Mouse (Mus musculus) CH12.LX (cell line): ENCODE measurements around the gene Proser3. TPM values are rescaled to one million over a fixed set of nuclear protein-coding genes. Genes with fewer than 3 reads are reported as not detected.
A peak's percentile ranks its signal among the peaks of the same experiment; 100 is the strongest.

Source experiments
- DNase-seq: peaks from one replicate; pipeline ENCODE4 v3.0.0-alpha.2; 2013; ENCODE audit errors: extremely low read depth
- H3K27ac ChIP-seq: 2 replicates; pipeline ENCODE4 v1.5.1; 2012; ENCODE audit warnings: low read depth, mild to moderate bottlenecking, control low read depth, moderate library complexity; ENCODE audit not compliant: insufficient read depth
- H3K27me3 ChIP-seq: replicated peaks from 2 replicates; pipeline ENCODE3; 2012; ENCODE audit warnings: inconsistent platforms
- H3K36me3 ChIP-seq, 2 experiments: replicated peaks in 1 of 2; 2 replicates each; pipeline versions ENCODE3 to v1.6.1; 2012; ENCODE audit warnings: inconsistent platforms in 1 of 2, low read length in 1 of 2, mild to moderate bottlenecking in 1 of 2, mixed read lengths in 1 of 2, moderate library complexity in 1 of 2; ENCODE audit not compliant: control insufficient read depth in 1 of 2, insufficient read depth in 1 of 2
- H3K4me1 ChIP-seq, 2 experiments: 2 replicates each; pipeline ENCODE4 v1.6.1; 2012; ENCODE audit warnings: inconsistent platforms in 1 of 2, moderate library complexity in 1 of 2; ENCODE audit not compliant: insufficient read depth in 2 of 2, control insufficient read depth in 1 of 2
- H3K4me2 ChIP-seq: 2 replicates; pipeline ENCODE4 v1.6.1; 2012; ENCODE audit warnings: low read depth, mild to moderate bottlenecking, control low read depth; ENCODE audit not compliant: poor library complexity, insufficient read depth, severe bottlenecking
- H3K4me3 ChIP-seq, 3 experiments: fragments of 150-350 bp in 1 of 3; sonication (generic) in 1 of 3; replicated peaks in 1 of 3; 2 replicates each; pipeline versions ENCODE3 to v1.5.1; 2011 to 2012; ENCODE audit warnings: low read depth in 2 of 3, low read length in 2 of 3, mild to moderate bottlenecking in 2 of 3, moderate library complexity in 2 of 3, control low read depth in 1 of 3, improper control_type of control experiment in 1 of 3, inconsistent platforms in 1 of 3, mixed read lengths in 1 of 3; ENCODE audit not compliant: poor library complexity in 1 of 3
- H3K79me2 ChIP-seq: replicated peaks from 2 replicates; pipeline ENCODE4 v1.6.1; 2012; ENCODE audit warnings: mild to moderate bottlenecking, moderate library complexity; ENCODE audit not compliant: control insufficient read depth, poor library complexity, insufficient read depth, severe bottlenecking; ENCODE audit errors: extremely low read depth
- H3K9ac ChIP-seq: 2 replicates; pipeline ENCODE4 v1.6.1; 2012; ENCODE audit warnings: low read depth, mild to moderate bottlenecking, control low read depth, moderate library complexity; ENCODE audit not compliant: insufficient read depth
- H3K9me3 ChIP-seq: replicated peaks from 2 replicates; pipeline ENCODE3; 2012; ENCODE audit warnings: low read length, inconsistent platforms, mixed read lengths
- BHLHE40 ChIP-seq: IDR thresholded peaks from 2 replicates; pipeline ENCODE4 v1.6.1; 2011; ENCODE audit warnings: mild to moderate bottlenecking, low read depth, low read length, improper control_type of control experiment
- CHD2 ChIP-seq: IDR thresholded peaks from 2 replicates; pipeline ENCODE4 v1.6.1; 2011; ENCODE audit warnings: low read length, improper control_type of control experiment
- CTCF ChIP-seq, 2 experiments: IDR thresholded peaks in 1 of 2; conservative IDR thresholded peaks in 1 of 2; 2 replicates each; pipeline ENCODE4 v1.5.1; 2011 to 2012; ENCODE audit warnings: low read depth in 2 of 2, low read length in 2 of 2, improper control_type of control experiment in 1 of 2, inconsistent platforms in 1 of 2, mild to moderate bottlenecking in 1 of 2, moderate library complexity in 1 of 2
- E2F4 ChIP-seq: IDR thresholded peaks from 2 replicates; pipeline ENCODE4 v1.6.1; 2011; ENCODE audit warnings: low read depth, low read length, improper control_type of control experiment; ENCODE audit not compliant: insufficient replicate concordance
- EP300 ChIP-seq: IDR thresholded peaks from 2 replicates; pipeline ENCODE4 v1.6.1; 2011; ENCODE audit warnings: low read length, improper control_type of control experiment
- HCFC1 ChIP-seq: IDR thresholded peaks from 2 replicates; pipeline ENCODE4 v1.6.1; 2012; ENCODE audit warnings: low read depth, mild to moderate bottlenecking, inconsistent platforms, low read length, improper control_type of control experiment
- IRF4 ChIP-seq: IDR thresholded peaks from 2 replicates; pipeline ENCODE4 v1.6.1; 2014; ENCODE audit warnings: low read depth, mild to moderate bottlenecking, inconsistent platforms, low read length, improper control_type of control experiment
- JUN ChIP-seq: IDR thresholded peaks from 2 replicates; pipeline ENCODE4 v1.6.1; 2011; ENCODE audit warnings: low read depth, mild to moderate bottlenecking, low read length, improper control_type of control experiment, moderate library complexity; ENCODE audit not compliant: insufficient read depth
- KAT2A ChIP-seq: IDR thresholded peaks from 2 replicates; pipeline ENCODE4 v1.6.1; 2012; ENCODE audit warnings: low read length, improper control_type of control experiment, inconsistent platforms; ENCODE audit not compliant: insufficient replicate concordance
- MAFK ChIP-seq: IDR thresholded peaks from 2 replicates; pipeline ENCODE4 v1.6.1; 2011; ENCODE audit warnings: low read length, improper control_type of control experiment; ENCODE audit not compliant: insufficient replicate concordance
- MAX ChIP-seq: IDR thresholded peaks from 2 replicates; pipeline ENCODE4 v1.6.1; 2011; ENCODE audit warnings: low read length, improper control_type of control experiment
- MEF2A ChIP-seq: IDR thresholded peaks from 2 replicates; pipeline ENCODE4 v1.6.1; 2014; ENCODE audit warnings: low read depth, mild to moderate bottlenecking, inconsistent platforms, low read length, improper control_type of control experiment, borderline replicate concordance
- MYC ChIP-seq: IDR thresholded peaks from 2 replicates; pipeline ENCODE4 v1.6.1; 2011; ENCODE audit warnings: low read depth, mild to moderate bottlenecking, improper control_type of control experiment, low read length
- NELFE ChIP-seq: IDR thresholded peaks from 2 replicates; pipeline ENCODE4 v1.6.1; 2011; ENCODE audit warnings: low read depth, low read length, improper control_type of control experiment
- NRF1 ChIP-seq: IDR thresholded peaks from 2 replicates; pipeline ENCODE4 v1.6.1; 2014; ENCODE audit warnings: low read depth, mild to moderate bottlenecking, inconsistent platforms, low read length, improper control_type of control experiment, moderate library complexity
- POLR2A ChIP-seq: IDR thresholded peaks from 2 replicates; pipeline ENCODE4 v1.6.1; 2011; ENCODE audit warnings: low read depth, mild to moderate bottlenecking, improper control_type of control experiment, low read length
- POLR2AphosphoS2 ChIP-seq: IDR thresholded peaks from 2 replicates; pipeline ENCODE4 v1.6.1; 2011; ENCODE audit warnings: low read depth, low read length, improper control_type of control experiment
- RAD21 ChIP-seq: IDR thresholded peaks from 2 replicates; pipeline ENCODE4 v1.6.1; 2011; ENCODE audit warnings: low read depth, mild to moderate bottlenecking, low read length, improper control_type of control experiment, moderate library complexity
- RCOR1 ChIP-seq: conservative IDR thresholded peaks from 2 replicates; pipeline ENCODE4 v1.6.1; 2012; ENCODE audit warnings: low read depth, mild to moderate bottlenecking, inconsistent platforms, low read length, improper control_type of control experiment
- SMC3 ChIP-seq: IDR thresholded peaks from 2 replicates; pipeline ENCODE4 v1.6.1; 2011; ENCODE audit warnings: low read depth, low read length, improper control_type of control experiment
- UBTF ChIP-seq: IDR thresholded peaks from 2 replicates; pipeline ENCODE4 v1.6.1; 2012; ENCODE audit warnings: low read depth, mild to moderate bottlenecking, inconsistent platforms, low read length, improper control_type of control experiment, moderate library complexity
- USF1 ChIP-seq: IDR thresholded peaks from 2 replicates; pipeline ENCODE4 v1.6.1; 2014; ENCODE audit warnings: low read depth, mild to moderate bottlenecking, inconsistent platforms, low read length, improper control_type of control experiment
- USF2 ChIP-seq: conservative IDR thresholded peaks from 2 replicates; pipeline ENCODE4 v1.6.1; 2011; ENCODE audit warnings: low read depth, low read length, improper control_type of control experiment
- ZC3H11A ChIP-seq: IDR thresholded peaks from 2 replicates; pipeline ENCODE4 v1.6.1; 2012; ENCODE audit warnings: low read depth, mild to moderate bottlenecking, inconsistent platforms, low read length, improper control_type of control experiment
- ZKSCAN1 ChIP-seq: IDR thresholded peaks from 2 replicates; pipeline ENCODE4 v1.6.1; 2012; ENCODE audit warnings: low read depth, inconsistent platforms, low read length, improper control_type of control experiment, borderline replicate concordance
- ZMIZ1 ChIP-seq: IDR thresholded peaks from 2 replicates; pipeline ENCODE4 v1.6.1; 2012; ENCODE audit warnings: low read depth, mild to moderate bottlenecking, inconsistent platforms, low read length, improper control_type of control experiment
- dilution Hi-C: fragments of 300-500 bp; cut with MboI; formaldehyde crosslinking; loops from 2 replicates; pipeline ENCODE4 v1.14.3; 2020; ENCODE audit warnings: low sequenced_read_pairs; ENCODE audit not compliant: extremely low pct_unique_long_range_greater_than_20kb, extremely low pct_ligation_motif_present
- in situ Hi-C: fragments of 300-500 bp; cut with MboI; formaldehyde crosslinking; loops from 3 replicates; pipeline ENCODE4 v1.14.3; 2019; ENCODE audit warnings: low sequenced_read_pairs, low pct_ligation_motif_present, low pct_unique_long_range_greater_than_20kb, mixed read lengths
- polyA plus RNA-seq: library from polyadenylated mRNA; unstranded; fragments of >175 nt; gene quantifications from 2 replicates; pipeline ENCODE4 v1.2.1, GENCODE M21; 2012; ENCODE audit warnings: low read depth; ENCODE audit not compliant: insufficient read length
- total RNA-seq, 2 experiments: library from RNA; depleted of rRNA; stranded (reverse); fragments of 300-350 nt in 1 of 2; fragments of >200 nt in 1 of 2; gene quantifications; 2 replicates each; pipeline ENCODE4 v1.2.3; 2012 to 2014

Gene Proser3
- total and polyA plus RNA-seq, 3 experiments = 2.0 to 6.0 (median 5.9) TPM

DNA sequence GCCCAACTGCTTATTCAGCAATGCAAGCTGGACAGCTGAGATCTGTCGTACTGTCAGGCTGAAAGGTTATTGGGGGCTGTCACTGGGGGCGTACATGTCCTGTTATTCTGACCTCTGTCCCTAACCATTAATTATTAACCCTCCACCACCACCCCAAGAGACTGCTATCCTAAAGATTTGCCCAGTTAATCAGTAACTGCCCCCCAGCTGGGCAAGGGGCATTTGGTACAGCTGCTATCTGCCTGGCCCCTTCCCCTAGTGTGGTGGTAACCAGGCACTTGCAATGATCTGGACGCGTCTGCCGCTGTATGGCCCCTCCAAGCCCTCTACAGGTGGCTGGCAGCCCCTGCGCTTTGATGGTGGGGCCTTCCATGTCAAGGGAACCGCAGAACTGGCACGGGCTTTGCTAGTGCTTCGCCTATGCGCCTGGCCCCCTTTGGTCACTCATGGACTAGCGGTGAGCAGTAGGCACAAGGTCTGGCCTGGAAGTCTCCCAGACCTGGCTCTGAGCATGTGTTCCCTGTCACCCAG lies 58.6 kb downstream of the Proser3 start, which contains the start of gene Prodh2:
TSS of gene Prodh2 (plus strand) at position 222 of the 531 bp plus-strand sequence.
- DNase-seq = no peak
- H3K4me2 ChIP-seq = no peak within 1 kb of the TSS
- H3K36me3 ChIP-seq = no peaks in the 10 kb centered on the region
- H3K4me1 ChIP-seq = no peaks in the 10 kb centered on the region
- in situ Hi-C loops = loop anchor here (10.0 kb wide), 1 partner anchor 49 kb away; the partner anchor contains the start of gene Aplp1
- H3K79me2 ChIP-seq = no peaks in the 10 kb centered on the region; the same call in 1 of the 2 replicates
- H3K27me3 ChIP-seq = peaks cover 50% of the 10 kb centered on the region
- H3K27ac ChIP-seq = no peak within 1 kb of the TSS
- TF ChIP-seq POLR2AphosphoS2 (no peak), E2F4 (no peak), MYC (no peak), BHLHE40 (no peak), NRF1 (no peak), MAFK (no peak), USF2 (no peak), POLR2A (no peak), KAT2A (no peak), EP300 (no peak), ZKSCAN1 (no peak), ZC3H11A (no peak), CHD2 (no peak)
- TF ChIP-seq, all 38 proteins: peak for 0
- H3K9me3 ChIP-seq = peaks cover 11% of the 10 kb centered on the region
- H3K4me3 ChIP-seq = no peak within 1 kb of the TSS
- dilution Hi-C loops = no loop called here
- no peak within 1 kb of the TSS for H3K9ac ChIP-seq

DNA sequence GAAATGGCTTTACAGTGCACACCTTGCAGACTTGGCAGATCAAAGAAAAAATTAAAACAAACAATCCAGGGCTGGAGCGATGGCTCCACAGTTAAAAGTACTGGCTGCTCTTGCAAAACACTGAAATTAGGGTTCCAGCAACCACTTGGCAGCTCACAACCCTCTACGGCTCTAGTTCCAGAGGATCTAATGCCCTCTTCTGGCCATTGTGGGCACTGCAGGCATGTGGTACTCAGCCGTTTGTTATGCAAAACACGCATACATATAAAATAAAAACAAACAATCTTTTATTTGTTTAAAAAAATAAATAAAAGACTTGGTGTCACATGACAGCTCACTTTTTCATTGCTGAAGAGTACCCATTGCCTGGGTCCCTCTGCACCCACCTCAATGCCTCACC lies 59.3 kb downstream of the Proser3 start:
- Histone ChIP-seq H3K9me3 (peaks cover 11% of the 10 kb centered on the region), H3K36me3 (no peaks in the 10 kb centered on the region), H3K9ac (no peak overlapping the region)
- DNase-seq = peak; percentile 73
- dilution Hi-C loops = no loop called here
- no peak for TF ChIP-seq MEF2A
- TF ChIP-seq ZC3H11A = no peak
- no peak for TF ChIP-seq HCFC1
- TF ChIP-seq USF1 = no peak
- TF ChIP-seq MAX = no peak
- no peak for TF ChIP-seq JUN
- TF ChIP-seq MYC = no peak
- no peak for TF ChIP-seq EP300
- TF ChIP-seq E2F4 = no peak
- no peak for TF ChIP-seq NELFE
- no peak for TF ChIP-seq IRF4
- peak; percentile 76 to 83 for TF ChIP-seq CTCF (conservative IDR thresholded peaks at IDR 0.05 in 1 of 2, IDR thresholded peaks at IDR 0.05 in 1 of 2; ENCODE audit: low read depth in 2 of 2, low read length in 2 of 2)
- TF ChIP-seq ZMIZ1 = no peak
- no peak for TF ChIP-seq KAT2A
- no peak for TF ChIP-seq RCOR1
- no peak for TF ChIP-seq BHLHE40
- no peak for TF ChIP-seq CHD2
- peak; percentile 60 for TF ChIP-seq SMC3
- no peak for TF ChIP-seq UBTF
- peak; percentile 52 for TF ChIP-seq RAD21
- TF ChIP-seq, all 38 proteins: peak for 3
- Histone ChIP-seq H3K4me3 (no peak overlapping the region), H3K4me1 (no peaks in the 10 kb centered on the region), H3K27me3 (peaks cover 55% of the 10 kb centered on the region), H3K79me2 (no peaks in the 10 kb centered on the region; the same call in 1 of the 2 replicates), H3K4me2 (no peak overlapping the region), H3K27ac (no peak overlapping the region)
- in situ Hi-C loops = loop anchor here (10.0 kb wide), 1 partner anchor 48 kb away; the partner anchor contains the start of gene Aplp1
